Mouse (Mus musculus): Measurements from ENCODE around the gene Mpc1.

GRCm38 (mm10) chr17:8256982-8257381 lies 25.7 kb upstream of the Mpc1 start:
- TF ChIP-seq CTCF (IDR thresholded peaks at IDR 0.05) (peak; percentile 44), POLR2A (IDR thresholded peaks at IDR 0.05; ENCODE audit: insufficient read depth, low read depth, low read length) (no peak), EP300 (IDR thresholded peaks at IDR 0.05; ENCODE audit: insufficient read depth, low read depth, low read length) (no peak)
